Mouse (Mus musculus) hindbrain, embryonic 14.5 days (tissue): ENCODE data around the gene Ppig. TPM values are rescaled to one million over a fixed set of nuclear protein-coding genes. Genes with fewer than 3 reads are reported as not detected.
A peak's percentile ranks its signal among the peaks of the same experiment; 100 is the strongest.

Experiments
- ATAC-seq: fragments of 200-750 bp; cut with Nextera tagmentation; 2 replicates; pipeline ENCODE4 v1.8.0; 2017; ENCODE audit warnings: moderate number of reproducible peaks, mild to moderate bottlenecking, moderate TSS enrichment, moderate library complexity; ENCODE audit not compliant: low FRiP score
- DNase-seq: peaks from one replicate; pipeline ENCODE4 v3.0.0-alpha.2; 2015; ENCODE audit warnings: low spot score
- H3K27ac ChIP-seq: fragments of 300-500 bp; sonication (generic); 2 replicates; pipeline ENCODE4 v1.5.1; 2014; ENCODE audit warnings: mild to moderate bottlenecking, moderate library complexity
- H3K27me3 ChIP-seq: fragments of 300-500 bp; sonication (generic); 2 replicates; pipeline ENCODE4 v1.6.1; 2014; ENCODE audit warnings: mild to moderate bottlenecking, low read length, mixed read lengths; ENCODE audit not compliant: control insufficient read depth, insufficient read depth
- H3K36me3 ChIP-seq: fragments of 300-500 bp; sonication (generic); replicated peaks from 2 replicates; pipeline ENCODE4 v1.6.1; 2014; ENCODE audit not compliant: control insufficient read depth, insufficient read depth
- H3K4me1 ChIP-seq: fragments of 300-500 bp; sonication (generic); replicated peaks from 2 replicates; pipeline ENCODE4 v1.6.1; 2014; ENCODE audit warnings: antibody characterized with exemption, low read length, mixed read lengths; ENCODE audit not compliant: control insufficient read depth, insufficient read depth
- H3K4me2 ChIP-seq: fragments of 300-500 bp; sonication (generic); replicated peaks from 2 replicates; pipeline ENCODE4 v1.6.1; 2014; ENCODE audit warnings: mild to moderate bottlenecking, moderate library complexity
- H3K4me3 ChIP-seq: fragments of 300-500 bp; sonication (generic); replicated peaks from 2 replicates; pipeline ENCODE4 v1.5.1; 2014; ENCODE audit warnings: mild to moderate bottlenecking, low read length
- H3K9ac ChIP-seq: fragments of 300-500 bp; sonication (generic); 2 replicates; pipeline ENCODE4 v1.6.1; 2014
- H3K9me3 ChIP-seq: fragments of 300-500 bp; sonication (generic); 2 replicates; pipeline ENCODE4 v1.6.1; 2016; ENCODE audit warnings: low read length; ENCODE audit not compliant: control insufficient read depth
- WGBS: fragments of 180-500 bp; shearing (Covaris S2); extraction: QIAGEN DNeasy Blood & Tissue Kit; methylation state at CpG from one replicate; pipeline ENCODE4 v1.1.7; 2014; 5-methylcytosine and 5-hydroxymethylcytosine counted together
- polyA plus RNA-seq: library from polyadenylated mRNA; unstranded; fragments of >200 nt; fragmentation: Nextera tagmentation; extraction: Ambion mirVana; gene quantifications from 2 replicates; pipeline ENCODE4 v1.2.1, GENCODE M21; 2014

Gene Ppig
- polyA plus RNA-seq, 1 experiment from 2014 or later = 83.9 TPM

DNA sequence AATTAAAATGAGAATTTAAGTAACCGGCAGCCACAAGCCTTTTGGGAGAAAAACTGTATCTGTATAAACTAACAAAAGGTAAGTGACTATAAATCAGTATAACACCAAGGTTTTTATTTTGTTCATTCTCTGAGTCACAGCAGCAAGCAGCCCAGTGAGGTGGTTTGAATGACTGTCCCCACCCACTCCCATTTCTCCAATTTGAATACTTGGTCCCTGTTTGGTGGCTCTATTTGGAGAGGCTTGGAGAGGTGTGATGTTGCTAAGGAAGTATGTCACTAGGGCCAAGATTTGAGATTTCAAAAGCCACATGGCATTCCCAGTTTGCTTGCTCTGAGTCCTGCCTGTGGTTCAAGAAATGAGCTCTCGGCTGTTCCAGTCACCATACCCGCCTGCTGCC is 32.1 kb upstream of the Ppig start:
- Histone ChIP-seq H3K9ac (no peak overlapping the region), H3K27ac (no peak overlapping the region), H3K27me3 (no peaks in the 10 kb centered on the region), H3K4me3 (no peak overlapping the region), H3K4me2 (no peak overlapping the region), H3K9me3 (no peaks in the 10 kb centered on the region), H3K4me1 (no peaks in the 10 kb centered on the region), H3K36me3 (peaks cover 75% of the 10 kb centered on the region)
- WGBS = 93% methylated on average over 3 of the region's 3 CpGs
- no peak for DNase-seq
- no peak for ATAC-seq

DNA sequence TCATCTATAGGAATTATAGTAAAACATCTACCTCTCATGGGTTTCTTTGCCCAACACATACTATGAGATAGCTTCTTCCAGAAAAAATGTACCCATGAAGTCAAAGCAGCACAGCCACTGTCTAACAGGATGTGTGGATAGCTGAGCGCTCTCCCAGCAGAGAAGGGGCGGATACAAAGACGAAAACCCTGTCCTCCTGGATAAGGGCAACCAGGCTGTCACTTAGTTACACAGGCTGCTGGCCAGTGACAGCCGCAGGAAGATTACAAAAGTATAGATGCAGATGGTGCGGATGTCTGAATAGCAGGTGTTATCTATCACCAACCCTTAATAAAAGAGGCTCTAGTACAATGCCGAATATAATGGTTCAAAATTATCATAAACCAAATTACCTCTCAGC is 31.5 kb upstream of the Ppig start:
- Histone ChIP-seq H3K27ac (no peak overlapping the region), H3K4me2 (no peak overlapping the region), H3K27me3 (no peaks in the 10 kb centered on the region), H3K9me3 (no peaks in the 10 kb centered on the region), H3K9ac (no peak overlapping the region), H3K36me3 (peaks cover 78% of the 10 kb centered on the region), H3K4me3 (no peak overlapping the region), H3K4me1 (no peaks in the 10 kb centered on the region)
- DNase-seq (no peak), ATAC-seq (no peak)
- WGBS = 92% methylated on average over 6 of the region's 6 CpGs

DNA sequence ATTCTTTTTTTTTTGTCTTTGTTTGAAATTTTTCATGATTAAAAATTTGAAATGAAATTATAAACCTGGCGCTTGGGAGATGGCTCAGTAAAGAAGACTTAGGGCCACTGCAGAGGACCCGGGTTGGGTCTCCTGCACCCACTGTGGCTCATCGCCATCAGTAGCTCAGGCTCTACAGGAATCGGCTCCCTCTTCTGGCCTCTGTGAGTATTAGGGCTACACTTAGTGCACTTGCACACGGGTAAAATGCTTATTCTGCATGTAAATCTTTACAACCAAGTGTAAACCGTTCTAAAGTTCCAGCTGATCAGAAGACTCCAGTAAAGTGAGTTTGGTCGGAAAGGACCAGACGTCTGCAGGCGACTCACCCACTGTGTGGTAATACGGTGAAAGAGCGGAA is 28.8 kb upstream of the Ppig start:
- Histone ChIP-seq H3K36me3 (peaks cover 63% of the 10 kb centered on the region), H3K27ac (no peak overlapping the region), H3K27me3 (no peaks in the 10 kb centered on the region), H3K4me2 (no peak overlapping the region), H3K4me3 (no peak overlapping the region), H3K9me3 (0 out of 2 replicates have a peak, but pooled peaks cover 2% of the 10 kb centered on the region), H3K9ac (no peak overlapping the region), H3K4me1 (no peaks in the 10 kb centered on the region)
- no peak for DNase-seq
- ATAC-seq = no peak
- 97% methylated on average over 11 of the region's 11 CpGs for WGBS

DNA sequence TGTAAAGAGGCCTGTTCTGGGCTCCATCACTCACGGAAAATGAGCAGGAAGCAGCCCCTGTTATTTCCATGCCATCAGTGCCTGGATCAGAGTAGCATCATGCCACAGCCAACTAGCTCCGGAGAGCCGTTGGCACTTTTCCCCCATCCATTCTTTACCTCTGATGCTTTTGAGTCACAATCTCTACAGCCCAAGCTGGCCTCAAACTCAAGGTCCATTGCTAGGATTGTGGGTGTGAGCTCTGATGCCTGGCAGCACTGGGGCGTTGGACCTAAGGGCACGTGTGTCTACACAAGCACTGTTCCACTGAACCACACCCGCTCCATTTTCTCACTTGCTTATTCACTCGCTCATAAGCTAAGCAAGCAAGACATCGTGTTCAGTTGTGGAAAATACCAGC is 21.9 kb upstream of the Ppig start:
- Histone ChIP-seq H3K9ac (no peak overlapping the region), H3K27me3 (no peaks in the 10 kb centered on the region), H3K27ac (no peak overlapping the region), H3K9me3 (0 out of 2 replicates have a peak, but pooled peaks cover 12% of the 10 kb centered on the region), H3K4me1 (no peaks in the 10 kb centered on the region), H3K36me3 (peaks cover 65% of the 10 kb centered on the region), H3K4me2 (no peak overlapping the region), H3K4me3 (no peak overlapping the region)
- ATAC-seq = no peak
- no peak for DNase-seq
- 96% methylated on average over 8 of the region's 8 CpGs for WGBS

DNA sequence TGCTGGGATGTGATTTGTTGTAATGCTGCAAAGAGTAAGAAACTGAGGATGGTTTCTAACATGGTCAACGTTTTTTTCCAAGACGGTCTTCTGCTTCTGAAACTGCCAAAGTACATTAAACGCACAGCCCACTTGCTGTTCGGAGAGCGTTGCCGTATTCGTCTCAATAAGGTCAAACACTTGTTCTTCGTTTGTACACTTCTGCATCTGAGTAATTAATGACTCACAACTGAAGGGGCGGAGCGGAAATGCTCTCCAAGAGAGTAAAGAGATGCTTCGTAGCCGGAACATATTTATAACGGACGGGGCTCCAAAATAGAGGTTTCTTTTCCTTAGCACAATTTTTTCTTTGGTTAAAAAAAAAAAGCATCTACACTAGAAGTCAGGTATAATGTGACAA is 10.2 kb upstream of the Ppig start:
- Histone ChIP-seq H3K27me3 (no peaks in the 10 kb centered on the region), H3K9me3 (no peaks in the 10 kb centered on the region), H3K9ac (0 out of 2 replicates have a peak overlapping the region, but pooled peaks have one; percentile 77), H3K36me3 (peaks cover 17% of the 10 kb centered on the region), H3K27ac (no peak overlapping the region), H3K4me3 (no peak overlapping the region; the same call in 1 of the 2 replicates), H3K4me1 (peaks cover 9% of the 10 kb centered on the region), H3K4me2 (peak overlapping the region; percentile 78)
- 90% methylated on average over 14 of the region's 14 CpGs for WGBS
- ATAC-seq (no peak), DNase-seq (no peak)

DNA sequence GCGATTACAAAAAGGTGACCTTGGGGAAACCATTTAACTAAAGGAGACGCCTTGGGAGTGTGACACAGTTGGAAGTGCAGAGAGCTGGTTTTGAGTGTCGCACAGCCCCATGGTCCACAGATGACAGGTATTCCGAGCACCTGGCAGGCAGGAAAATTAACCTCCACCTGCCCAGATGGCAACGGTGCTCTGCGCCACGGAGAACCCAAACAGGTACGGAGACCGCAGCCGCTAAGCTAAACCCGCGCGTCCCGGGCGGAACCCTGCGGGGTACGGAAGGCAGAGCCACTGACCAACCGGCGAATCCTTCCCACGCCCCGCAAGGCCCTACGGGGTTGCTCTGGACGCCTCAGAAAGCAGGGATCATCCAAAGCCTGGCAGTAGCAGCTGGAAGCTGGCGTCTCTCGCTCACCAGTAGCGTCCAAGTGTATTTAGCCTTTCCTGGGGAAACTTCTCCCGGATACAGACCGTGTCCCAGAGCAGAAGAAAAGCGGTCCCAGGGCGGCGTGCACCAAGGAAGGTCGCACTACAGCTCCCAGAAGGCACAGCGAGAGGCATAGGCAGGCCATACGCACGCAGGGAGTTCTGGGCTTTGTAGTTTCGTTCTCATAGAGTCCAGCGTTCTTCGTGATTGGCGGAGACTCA is 9.2 kb upstream of the Ppig start, which contains the start of gene Fastkd1:
Gene Fastkd1, minus strand, starts transcription at position 536 of the 645 bp plus-strand sequence.
- no peaks in the 10 kb centered on the region for H3K27me3 ChIP-seq
- peak; percentile 99 for ATAC-seq
- peak within 1 kb of the TSS; percentile 78 for H3K4me2 ChIP-seq
- H3K36me3 ChIP-seq = peaks cover 9% of the 10 kb centered on the region; the same call in 1 of the 2 replicates
- peak within 1 kb of the TSS; percentile 69 for H3K4me3 ChIP-seq
- WGBS = under 1% methylated on average over 39 of the region's 39 CpGs
- no peaks in the 10 kb centered on the region for H3K9me3 ChIP-seq
- H3K4me1 ChIP-seq = peaks cover 9% of the 10 kb centered on the region
- H3K27ac ChIP-seq = peak within 1 kb of the TSS; percentile 68
- peak; percentile 88 for DNase-seq
- H3K9ac ChIP-seq = peak within 1 kb of the TSS; percentile 77

DNA sequence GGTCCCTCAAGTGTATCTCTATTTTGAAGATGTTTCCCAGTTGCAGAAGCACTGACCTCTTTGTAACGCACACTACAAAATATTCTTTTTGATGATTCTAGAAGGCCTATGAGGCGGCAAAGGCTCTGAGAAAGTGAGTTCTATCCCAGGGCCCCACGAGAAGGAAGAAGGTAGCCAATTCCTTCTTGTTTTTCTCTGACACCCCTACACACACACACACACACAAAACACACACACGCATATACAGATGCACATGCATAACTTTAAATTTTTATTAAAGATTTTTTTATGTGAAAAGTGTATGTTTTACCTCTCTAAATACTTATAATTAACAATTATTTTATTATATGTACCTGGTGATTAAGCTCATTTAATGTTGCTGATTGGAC is 8.7 kb upstream of the Ppig start:
- ATAC-seq (peak; percentile 52; the same call in 1 of the 2 replicates), DNase-seq (no peak)
- peaks cover 9% of the 10 kb centered on the region for H3K4me1 ChIP-seq
- H3K9me3 ChIP-seq = no peaks in the 10 kb centered on the region
- peaks cover 5% of the 10 kb centered on the region; the same call in 1 of the 2 replicates for H3K36me3 ChIP-seq
- H3K27me3 ChIP-seq = no peaks in the 10 kb centered on the region
- peak overlapping the region; percentile 69 for H3K4me3 ChIP-seq
- H3K27ac ChIP-seq = no peak overlapping the region
- no peak overlapping the region for H3K9ac ChIP-seq
- H3K4me2 ChIP-seq = peak overlapping the region; percentile 78
- 28% methylated on average over 4 of the region's 4 CpGs for WGBS

DNA sequence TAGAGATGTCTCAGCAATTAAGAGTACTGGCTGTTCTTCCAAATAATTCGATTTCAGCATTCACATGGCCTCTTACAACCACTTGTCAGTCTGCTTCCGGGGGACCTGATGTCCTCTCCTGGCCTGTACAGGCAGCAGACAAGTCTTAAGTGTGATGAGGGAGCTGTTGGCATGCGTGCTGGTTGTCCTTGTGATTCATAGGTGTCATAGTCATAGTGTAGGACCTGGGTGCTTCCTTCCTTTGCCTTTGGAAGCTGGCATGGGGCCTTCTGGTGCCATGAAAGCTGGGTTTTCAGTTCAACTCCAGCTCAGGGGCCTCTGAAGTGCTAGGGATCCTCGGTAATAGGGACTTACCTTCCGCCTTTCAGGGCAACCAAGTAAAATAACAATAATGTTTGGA is 8.2 kb upstream of the Ppig start:
- ATAC-seq = no peak
- Histone ChIP-seq H3K27me3 (no peaks in the 10 kb centered on the region), H3K27ac (no peak overlapping the region), H3K9ac (no peak overlapping the region), H3K4me3 (no peak overlapping the region), H3K36me3 (peaks cover 5% of the 10 kb centered on the region; the same call in 1 of the 2 replicates), H3K9me3 (no peaks in the 10 kb centered on the region), H3K4me2 (no peak overlapping the region), H3K4me1 (peaks cover 9% of the 10 kb centered on the region)
- no peak for DNase-seq
- WGBS = 83% methylated on average over 5 of the region's 5 CpGs

DNA sequence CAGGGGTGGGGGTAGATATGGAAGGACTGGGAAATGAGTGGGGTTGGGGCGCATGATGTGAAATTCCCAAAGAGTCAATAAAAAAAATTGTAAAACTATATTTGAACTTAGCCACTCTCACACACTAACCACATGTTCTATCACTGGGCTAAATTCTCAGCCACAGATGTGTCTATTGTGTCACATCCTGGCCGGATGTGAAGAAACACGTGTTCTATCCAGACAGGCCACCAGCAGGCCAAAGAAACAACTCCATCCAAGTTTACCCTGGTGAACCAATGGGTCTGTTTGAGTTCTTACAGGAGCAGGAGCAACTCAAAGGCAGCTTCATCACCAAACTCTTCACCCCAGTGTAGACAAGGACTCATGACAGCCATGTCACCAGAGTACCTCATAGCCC is 5.9 kb upstream of the Ppig start:
- Histone ChIP-seq H3K4me1 (peaks cover 9% of the 10 kb centered on the region), H3K9ac (no peak overlapping the region), H3K4me3 (no peak overlapping the region), H3K4me2 (no peak overlapping the region), H3K9me3 (no peaks in the 10 kb centered on the region), H3K36me3 (no peaks in the 10 kb centered on the region), H3K27me3 (no peaks in the 10 kb centered on the region), H3K27ac (no peak overlapping the region)
- ATAC-seq = no peak
- WGBS = 79% methylated on average over 3 of the region's 3 CpGs
- DNase-seq = no peak
